Mouse (Mus musculus): ENCODE measurements around the gene Clock. TPM values are rescaled to one million over a fixed set of nuclear protein-coding genes. Genes with fewer than 3 reads are reported as not detected.
A peak's percentile ranks its signal among the peaks of the same experiment; 100 is the strongest.

Clock gene
- polyA plus RNA-seq, 1 experiment = 21.9 TPM

DNA sequence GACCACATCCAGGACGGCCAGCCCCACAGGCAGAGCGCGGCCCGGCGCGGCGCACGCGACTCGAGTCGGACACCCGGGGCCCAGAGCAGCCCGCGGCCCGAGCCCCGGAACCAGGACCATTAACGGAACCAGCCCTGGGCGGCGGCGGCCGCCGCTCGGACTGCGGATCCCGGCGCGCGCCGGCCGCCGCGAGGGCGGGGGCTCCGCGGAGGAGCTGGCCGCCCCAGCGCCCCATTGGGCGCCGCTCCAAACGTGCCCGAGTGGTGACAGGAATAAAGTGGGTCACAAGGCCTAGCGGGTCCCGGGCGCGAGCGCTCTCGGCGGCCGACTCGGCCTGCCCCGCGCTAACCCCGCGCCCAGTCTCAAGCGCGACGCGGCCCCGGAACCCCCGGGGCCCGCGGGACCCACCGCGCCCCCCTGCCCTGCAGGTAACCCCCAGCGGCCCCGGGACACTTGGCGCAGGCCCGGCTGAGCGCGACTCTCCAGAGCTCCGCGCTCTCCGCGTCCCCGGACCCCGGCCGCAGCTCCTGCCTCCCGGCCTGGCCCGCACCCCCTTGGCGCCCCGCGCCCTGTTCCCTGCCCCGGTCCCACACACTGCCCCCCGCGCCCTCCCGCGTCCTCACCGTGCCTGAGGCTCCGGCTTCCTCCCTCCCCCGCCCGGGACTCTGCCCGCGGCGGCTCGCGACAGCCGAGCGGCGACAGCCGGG lies 694 bp downstream of the Clock start:
- peaks cover 3% of the 10 kb centered on the region for H3K4me1 ChIP-seq (ENCODE audit: control insufficient read depth, insufficient read depth, insufficient read length, low read length)
- H3K4me3 ChIP-seq (ENCODE audit: insufficient read depth, low read depth, low read length) = peak overlapping the region; percentile 91

DNA sequence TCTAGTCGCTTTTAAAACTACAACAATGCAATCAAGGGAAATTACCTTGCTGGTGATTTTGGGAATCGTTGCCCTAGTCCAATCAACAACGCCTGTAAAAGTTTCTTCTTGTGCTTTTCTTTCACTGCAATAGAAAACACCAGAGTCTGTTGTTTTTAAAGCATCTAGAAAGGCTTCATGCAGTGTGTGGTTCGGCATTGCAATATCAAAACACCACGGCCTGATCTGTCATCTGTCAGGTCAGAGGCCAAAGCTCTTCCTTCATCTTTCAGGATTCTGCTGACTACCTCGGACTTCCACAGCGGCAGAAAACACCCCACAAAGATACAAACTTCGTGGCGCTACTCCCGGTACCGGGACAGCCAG lies 1.2 kb downstream of the Clock start:
- Histone ChIP-seq H3K27ac (replicated peaks; ENCODE audit: low read depth, low read length) (peak overlapping the region; percentile 49), H3K4me3 (ENCODE audit: insufficient read depth, low read depth, low read length) (peak overlapping the region; percentile 91), H3K4me1 (ENCODE audit: control insufficient read depth, insufficient read depth, insufficient read length, low read length) (peaks cover 3% of the 10 kb centered on the region)

More for the DNA sequence above, 694 bp downstream of the Clock start:
- H3K27ac ChIP-seq (replicated peaks; ENCODE audit: low read depth, low read length) = peak overlapping the region; percentile 84

- Histone ChIP-seq H3K27ac (replicated peaks; ENCODE audit: low read depth, low read length) (no peak overlapping the region), H3K4me1 (ENCODE audit: control insufficient read depth, insufficient read depth, insufficient read length, low read length) (peaks cover 5% of the 10 kb centered on the region), H3K4me3 (ENCODE audit: insufficient read depth, low read depth, low read length) (no peak overlapping the region)
These were observed 2.6 kb downstream of the Clock start for GRCm38 (mm10) chr5:76302009-76302408.

DNA sequence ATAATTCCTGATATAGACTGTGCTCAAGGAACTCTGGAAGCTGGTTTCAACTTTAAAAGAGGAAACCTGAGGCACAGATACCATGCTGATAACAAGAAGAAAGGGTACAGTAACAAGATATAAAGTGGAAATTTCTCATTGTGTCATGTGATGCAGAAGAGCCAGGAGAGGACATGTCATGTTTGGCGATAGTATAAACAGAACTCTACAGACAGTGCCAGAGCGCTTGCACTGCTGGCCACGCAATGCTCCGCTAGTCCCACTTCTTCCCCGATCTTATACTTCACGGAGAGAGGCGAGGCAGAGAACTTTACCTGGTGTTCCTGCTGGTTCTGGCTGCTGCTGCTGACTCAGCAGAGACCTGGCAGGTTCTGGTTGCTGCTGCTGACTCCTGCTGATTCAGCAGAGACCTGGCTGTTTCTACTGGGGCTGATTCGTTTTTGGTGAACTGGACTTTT lies 15.3 kb downstream of the Clock start:
- H3K27ac ChIP-seq (replicated peaks; ENCODE audit: low read depth, low read length) = no peak overlapping the region
- no peak overlapping the region for H3K4me3 ChIP-seq (ENCODE audit: insufficient read depth, low read depth, low read length)
- peaks cover 11% of the 10 kb centered on the region for H3K4me1 ChIP-seq (ENCODE audit: control insufficient read depth, insufficient read depth, insufficient read length, low read length)

DNA sequence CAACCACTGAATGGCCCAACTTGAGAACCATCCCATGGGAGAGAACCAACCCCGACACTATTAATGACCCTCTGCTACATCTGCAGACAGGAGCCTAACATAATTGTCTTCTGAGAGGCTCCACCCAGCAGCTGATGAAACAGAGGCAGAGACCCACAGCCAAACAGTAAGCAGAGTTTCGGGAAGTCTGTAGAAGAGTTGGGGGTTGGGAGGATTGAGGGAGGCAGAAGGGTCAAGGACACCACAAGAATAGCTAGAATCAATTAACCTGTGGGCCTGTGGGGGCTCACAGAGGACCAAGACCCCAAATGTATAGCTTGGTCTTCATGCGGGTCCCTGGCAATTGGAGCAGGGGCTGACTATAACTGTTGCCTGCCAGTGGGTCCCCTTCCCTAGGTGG lies 16.3 kb downstream of the Clock start:
- Histone ChIP-seq H3K27ac (replicated peaks; ENCODE audit: low read depth, low read length) (no peak overlapping the region), H3K4me3 (ENCODE audit: insufficient read depth, low read depth, low read length) (no peak overlapping the region), H3K4me1 (ENCODE audit: control insufficient read depth, insufficient read depth, insufficient read length, low read length) (peaks cover 11% of the 10 kb centered on the region)

DNA sequence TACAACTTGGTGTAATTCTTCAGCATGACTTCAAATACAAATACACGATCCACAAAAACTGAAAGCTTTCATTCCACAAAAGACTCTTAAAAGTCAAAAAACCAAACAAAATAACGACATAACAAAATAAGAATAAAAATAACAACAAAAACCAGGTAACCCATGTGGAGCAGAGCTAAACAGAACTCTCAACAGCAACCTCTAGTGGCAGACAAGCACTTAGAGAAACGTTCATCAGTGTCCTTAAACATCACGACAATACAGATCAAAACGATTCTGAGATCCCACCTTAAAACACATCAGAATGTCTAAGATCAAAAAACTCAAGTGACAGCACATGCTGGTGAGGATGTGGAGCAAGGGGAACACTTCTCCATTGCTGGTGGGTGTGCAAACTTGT lies 17.5 kb downstream of the Clock start:
- Histone ChIP-seq H3K4me1 (ENCODE audit: control insufficient read depth, insufficient read depth, insufficient read length, low read length) (peaks cover 14% of the 10 kb centered on the region), H3K27ac (replicated peaks; ENCODE audit: low read depth, low read length) (no peak overlapping the region), H3K4me3 (ENCODE audit: insufficient read depth, low read depth, low read length) (no peak overlapping the region)

DNA sequence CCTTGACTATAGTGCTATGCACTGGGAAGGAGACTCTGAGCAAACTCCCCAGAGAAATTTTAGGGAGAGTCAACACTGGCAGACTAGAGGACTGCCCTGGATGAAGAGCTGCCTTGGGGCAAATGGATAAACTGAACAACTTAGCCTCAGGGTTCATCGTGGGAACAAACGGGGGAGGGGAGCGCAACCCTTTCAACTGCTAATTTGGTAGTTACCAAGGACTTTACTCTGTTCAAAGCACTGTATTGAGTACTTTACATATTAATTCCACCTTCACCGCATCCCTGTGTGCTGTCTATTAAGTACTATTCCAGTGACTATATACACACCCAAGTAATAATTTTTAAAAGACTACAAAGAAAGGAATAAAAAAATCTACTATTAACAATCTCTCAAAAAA lies 18.9 kb downstream of the Clock start:
- H3K4me3 ChIP-seq (ENCODE audit: insufficient read depth, low read depth, low read length) = no peak overlapping the region
- peaks cover 14% of the 10 kb centered on the region for H3K4me1 ChIP-seq (ENCODE audit: control insufficient read depth, insufficient read depth, insufficient read length, low read length)
- no peak overlapping the region for H3K27ac ChIP-seq (replicated peaks; ENCODE audit: low read depth, low read length)

- no peak overlapping the region for H3K27ac ChIP-seq (replicated peaks; ENCODE audit: low read depth, low read length)
- H3K4me1 ChIP-seq (ENCODE audit: control insufficient read depth, insufficient read depth, insufficient read length, low read length) = peaks cover 11% of the 10 kb centered on the region
- H3K4me3 ChIP-seq (ENCODE audit: insufficient read depth, low read depth, low read length) = no peak overlapping the region
These were observed 20.7 kb downstream of the Clock start for GRCm38 (mm10) chr5:76283890-76284289.

DNA sequence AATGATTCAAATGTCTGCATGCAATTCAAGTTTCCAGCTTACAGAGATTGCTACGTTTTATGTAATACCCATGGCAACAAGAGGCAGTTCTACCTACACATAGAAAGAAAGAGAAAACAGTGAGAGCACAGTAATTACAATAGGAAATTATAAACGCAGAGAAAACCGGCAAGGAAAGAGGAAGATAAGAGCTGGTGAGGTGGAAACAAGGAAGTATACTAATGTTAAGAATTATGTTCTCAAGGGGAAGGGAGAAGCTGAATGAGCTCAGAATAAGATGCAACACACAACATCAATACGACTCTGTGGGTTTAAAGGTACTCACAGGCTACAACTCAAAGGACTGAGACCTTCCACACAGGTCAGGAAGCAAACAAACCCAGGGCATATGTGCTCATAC lies 29.6 kb downstream of the Clock start:
- H3K4me3 ChIP-seq (ENCODE audit: insufficient read depth, low read depth, low read length) = no peak overlapping the region
- H3K4me1 ChIP-seq (ENCODE audit: control insufficient read depth, insufficient read depth, insufficient read length, low read length) = no peaks in the 10 kb centered on the region
- H3K27ac ChIP-seq (replicated peaks; ENCODE audit: low read depth, low read length) = no peak overlapping the region

- no peak overlapping the region for H3K27ac ChIP-seq (replicated peaks; ENCODE audit: low read depth, low read length)
These were observed 53.6 kb downstream of the Clock start for GRCm38 (mm10) chr5:76250948-76251347.

DNA sequence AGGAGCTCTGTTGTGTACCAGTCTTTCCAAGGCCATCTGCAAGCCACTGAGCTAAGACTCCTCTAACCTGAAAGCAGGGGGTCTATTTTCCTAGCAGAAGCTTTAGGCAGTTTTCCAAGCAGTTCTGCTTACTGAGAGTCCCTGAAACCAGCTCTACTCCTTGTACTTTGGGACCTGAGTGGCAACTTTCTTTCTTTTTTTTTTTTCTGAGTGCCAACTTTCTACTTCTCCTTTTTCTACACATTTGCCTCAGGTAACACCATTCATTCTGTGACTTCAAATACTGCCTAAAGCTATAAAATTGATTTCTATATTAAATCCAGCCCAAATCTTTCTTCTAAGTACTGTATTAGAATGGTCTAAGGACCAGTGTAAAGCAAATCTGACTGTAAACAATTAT lies 58.1 kb downstream of the Clock start:
- H3K27ac ChIP-seq (replicated peaks; ENCODE audit: low read depth, low read length) = no peak overlapping the region
- no peaks in the 10 kb centered on the region for H3K4me1 ChIP-seq (ENCODE audit: control insufficient read depth, insufficient read depth, insufficient read length, low read length)
- H3K4me3 ChIP-seq (ENCODE audit: insufficient read depth, low read depth, low read length) = no peak overlapping the region

More at GRCm38 (mm10) chr5:76250948-76251347, 53.6 kb downstream of the Clock start:
- Histone ChIP-seq H3K4me3 (ENCODE audit: insufficient read depth, low read depth, low read length) (no peak overlapping the region), H3K4me1 (ENCODE audit: control insufficient read depth, insufficient read depth, insufficient read length, low read length) (no peaks in the 10 kb centered on the region)

- H3K4me3 ChIP-seq (ENCODE audit: insufficient read depth, low read depth, low read length) = no peak overlapping the region
- H3K4me1 ChIP-seq (ENCODE audit: control insufficient read depth, insufficient read depth, insufficient read length, low read length) = no peaks in the 10 kb centered on the region
- no peak overlapping the region for H3K27ac ChIP-seq (replicated peaks; ENCODE audit: low read depth, low read length)
These were observed 59.2 kb downstream of the Clock start for GRCm38 (mm10) chr5:76245419-76245818.

DNA sequence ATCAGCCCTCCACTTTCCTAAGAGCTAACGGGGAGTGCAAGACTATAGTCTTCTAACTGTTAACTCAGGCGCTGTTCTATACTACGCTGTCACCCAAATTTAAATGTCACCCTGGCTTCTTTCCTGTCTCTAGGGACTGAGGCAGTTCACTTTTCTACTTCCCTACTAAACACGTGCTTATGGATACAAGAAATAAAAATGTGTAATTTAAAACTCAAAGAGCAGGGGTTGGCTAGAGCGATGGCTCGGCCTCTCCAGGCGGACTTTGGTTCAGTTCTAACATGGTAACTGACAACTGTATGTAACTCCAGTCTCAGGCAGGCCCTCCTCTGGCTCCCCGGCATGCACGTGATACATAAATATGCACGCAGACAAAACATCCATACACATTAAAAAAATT lies 60.2 kb downstream of the Clock start:
- Histone ChIP-seq H3K27ac (replicated peaks; ENCODE audit: low read depth, low read length) (no peak overlapping the region), H3K4me1 (ENCODE audit: control insufficient read depth, insufficient read depth, insufficient read length, low read length) (no peaks in the 10 kb centered on the region), H3K4me3 (ENCODE audit: insufficient read depth, low read depth, low read length) (no peak overlapping the region)

DNA sequence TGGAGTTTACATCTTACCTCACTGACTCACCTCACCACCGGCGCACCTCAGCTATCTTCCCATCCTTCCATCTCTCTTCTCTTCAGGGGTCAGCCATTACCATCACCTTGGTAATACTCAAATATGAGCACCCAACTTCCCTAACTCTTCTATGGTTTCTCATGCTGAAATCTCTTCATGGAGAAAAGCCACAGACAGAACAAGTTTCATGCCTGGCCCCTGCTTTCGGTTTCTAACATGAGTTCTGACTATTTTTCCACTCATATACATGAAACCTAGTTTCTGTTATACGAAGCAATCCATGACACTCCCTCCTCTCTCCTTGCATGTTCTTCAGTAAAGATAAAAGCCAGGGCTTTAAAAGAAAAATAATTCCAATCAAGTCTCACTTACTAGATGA lies 60.7 kb downstream of the Clock start:
- Histone ChIP-seq H3K27ac (replicated peaks; ENCODE audit: low read depth, low read length) (no peak overlapping the region), H3K4me3 (ENCODE audit: insufficient read depth, low read depth, low read length) (no peak overlapping the region)

GRCm38 (mm10) chr5:76243274-76243673 lies 61.3 kb downstream of the Clock start:
- H3K4me1 ChIP-seq (ENCODE audit: control insufficient read depth, insufficient read depth, insufficient read length, low read length) = no peaks in the 10 kb centered on the region
- no peak overlapping the region for H3K27ac ChIP-seq (replicated peaks; ENCODE audit: low read depth, low read length)
- no peak overlapping the region for H3K4me3 ChIP-seq (ENCODE audit: insufficient read depth, low read depth, low read length)

More for the DNA sequence above, 60.7 kb downstream of the Clock start:
- H3K4me1 ChIP-seq (ENCODE audit: control insufficient read depth, insufficient read depth, insufficient read length, low read length) = no peaks in the 10 kb centered on the region

DNA sequence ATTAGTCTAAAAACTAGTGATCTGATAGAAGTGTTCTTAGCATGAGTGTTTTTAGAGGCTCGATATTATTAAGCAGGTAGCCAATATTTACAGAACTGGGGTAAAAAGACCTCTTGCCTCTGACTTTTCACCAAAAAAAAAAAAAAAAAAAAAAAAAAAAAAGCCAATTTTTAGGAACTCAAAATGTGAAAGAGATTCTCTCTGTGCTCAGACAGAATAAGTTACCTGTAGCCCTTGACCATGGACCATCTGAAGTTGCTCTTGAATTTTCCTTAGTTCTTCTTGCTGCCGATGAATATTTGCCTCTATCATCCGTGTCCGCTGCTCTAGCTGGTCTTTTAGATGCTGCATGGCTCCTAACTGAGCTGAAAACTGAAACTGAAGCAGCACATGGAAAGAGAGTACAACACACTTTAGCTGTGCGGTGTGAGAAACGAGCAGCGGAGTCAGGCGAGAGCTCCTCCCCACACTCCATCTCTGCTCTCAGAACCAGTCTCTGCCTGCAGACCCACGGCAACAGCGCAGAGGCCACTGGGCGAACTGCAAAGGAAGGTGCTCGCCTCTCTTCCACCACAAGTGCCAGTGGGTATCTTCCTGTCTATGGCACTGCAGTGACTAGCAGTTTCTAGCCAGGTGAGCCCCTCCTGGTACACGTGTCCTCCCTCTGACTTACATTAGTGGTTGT lies 73.3 kb downstream of the Clock start:
- Histone ChIP-seq H3K4me1 (ENCODE audit: control insufficient read depth, insufficient read depth, insufficient read length, low read length) (no peaks in the 10 kb centered on the region), H3K4me3 (ENCODE audit: insufficient read depth, low read depth, low read length) (no peak overlapping the region), H3K27ac (replicated peaks; ENCODE audit: low read depth, low read length) (no peak overlapping the region)

Measured in brown adipose tissue, adult 24 weeks (tissue).